Mouse (Mus musculus): ENCODE data around the gene Serpina10.

GRCm38 (mm10) chr12:103615141-103615540 lies 16.1 kb downstream of the Serpina10 start:
- TF ChIP-seq GATA1 (IDR thresholded peaks at IDR 0.05; ENCODE audit: borderline replicate concordance, low read length) (no peak), FLI1 (IDR thresholded peaks at IDR 0.05; ENCODE audit: low read length) (no peak)

All from megakaryocyte, embryonic 14.5 days (primary cell).